Mouse (Mus musculus) embryonic fibroblast, embryonic 13.5 days (primary cell): ENCODE results near the gene Tenm2.

Experiments used
- CTCF ChIP-seq: IDR thresholded peaks from 2 replicates; pipeline ENCODE4 v1.5.1; 2011; ENCODE audit warnings: mild to moderate bottlenecking, control low read depth, low read length, moderate library complexity, borderline replicate concordance; ENCODE audit not compliant: insufficient read depth
- POLR2A ChIP-seq: IDR thresholded peaks from 2 replicates; pipeline ENCODE4 v1.6.1; 2011; ENCODE audit warnings: low read depth, mild to moderate bottlenecking, control low read depth, low read length, moderate library complexity

DNA sequence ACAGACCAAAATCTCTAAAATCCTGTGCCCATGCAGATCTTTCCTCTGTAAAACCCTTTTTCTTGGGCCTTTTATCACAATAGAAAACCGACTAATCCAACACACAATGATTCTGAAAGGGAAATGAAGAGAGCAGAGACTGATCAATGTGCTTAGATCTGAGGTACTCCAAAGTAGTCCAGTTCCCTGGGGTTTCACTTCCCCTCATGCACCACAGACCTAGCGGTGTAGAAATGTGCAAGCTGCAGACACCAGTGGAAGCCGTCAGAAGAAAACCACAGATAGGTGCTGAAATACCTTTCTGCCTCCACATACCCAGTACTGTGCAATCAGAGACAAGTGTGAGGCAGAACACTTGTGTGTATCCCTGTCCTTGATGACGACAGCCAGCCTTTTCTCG is 365.2 kb downstream of the Tenm2 start:
- TF ChIP-seq CTCF (no peak), POLR2A (no peak)
